Mouse (Mus musculus): ENCODE data around the gene Acadvl. TPM values are rescaled to one million over a fixed set of nuclear protein-coding genes. Genes with fewer than 3 reads are reported as not detected.

Gene Acadvl
- 89.2 and 94.2 TPM in 2 replicates for polyA plus RNA-seq (2015; fragmentation: Nextera tagmentation; extraction: Ambion mirVana)

DNA sequence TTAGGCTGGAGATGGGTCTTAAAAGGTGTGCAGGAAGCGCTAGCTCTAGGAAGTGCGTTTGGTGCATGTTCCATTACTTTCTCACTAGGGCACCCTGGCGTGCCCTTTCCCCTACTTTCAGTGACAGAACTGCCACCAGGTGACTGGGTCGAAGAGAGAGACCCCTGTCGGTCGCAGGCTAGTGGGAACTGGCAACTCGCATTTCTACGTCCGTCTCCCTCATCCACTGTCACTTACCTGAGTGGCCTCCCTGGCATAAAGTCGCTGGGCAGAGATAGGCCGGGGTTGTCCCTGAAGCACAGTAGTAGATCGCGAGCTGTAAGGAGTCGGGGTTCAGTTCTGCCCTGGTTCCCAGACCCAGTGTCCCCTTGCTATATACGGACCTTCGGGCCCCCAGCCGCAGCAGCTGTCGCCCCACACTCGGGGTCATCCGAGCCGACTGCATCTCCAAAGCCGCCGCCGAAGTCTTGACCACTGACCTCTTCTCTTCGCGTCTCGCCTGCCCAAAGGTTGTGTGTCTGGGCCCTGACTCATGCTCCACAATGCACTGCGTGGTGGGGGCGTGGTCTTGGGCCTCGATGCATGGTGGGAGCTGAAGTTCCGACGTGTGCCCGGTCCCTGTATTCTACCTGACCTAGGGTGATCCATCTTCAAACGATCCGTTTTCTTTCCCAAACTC is at the start of gene Acadvl:
Acadvl (minus strand) TSS at position 532 of the 679 bp plus-strand sequence.

DNA sequence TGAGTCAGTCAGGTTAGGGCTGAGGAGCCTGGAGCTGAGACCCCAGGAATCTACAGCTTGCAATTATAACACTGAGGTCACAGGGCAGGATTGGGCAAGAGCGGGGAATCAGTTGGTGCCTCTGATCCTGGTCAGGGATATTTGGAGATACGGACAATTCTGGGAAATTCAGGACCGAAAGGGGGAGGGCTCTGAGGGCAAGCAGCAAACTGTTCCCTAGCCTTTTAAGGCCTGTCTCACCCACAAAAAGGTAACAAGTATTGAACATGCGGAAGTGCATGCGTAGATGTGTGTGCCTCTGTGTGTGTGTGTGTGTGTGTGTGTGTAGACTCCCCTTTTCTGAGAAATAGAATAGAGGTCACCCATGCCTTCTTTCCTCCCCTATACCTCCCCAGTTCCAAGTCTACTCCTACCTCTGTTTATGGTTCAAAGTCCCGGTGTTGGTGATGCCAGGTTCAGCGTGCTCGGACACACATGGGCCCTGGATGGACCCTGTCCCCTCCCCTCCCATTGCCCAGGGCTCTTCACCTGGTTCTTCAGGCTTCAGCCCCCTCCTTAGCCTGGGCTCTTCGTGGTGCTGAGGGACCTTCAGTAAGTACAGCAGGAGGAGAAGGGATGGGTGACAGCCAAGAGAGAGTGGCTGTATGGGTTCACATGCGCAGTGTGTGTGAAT is 38.8 kb upstream of the Acadvl start, which contains the start of gene Asgr1:
Asgr1 (plus strand) TSS at position 188 of the 673 bp plus-strand sequence.

DNA sequence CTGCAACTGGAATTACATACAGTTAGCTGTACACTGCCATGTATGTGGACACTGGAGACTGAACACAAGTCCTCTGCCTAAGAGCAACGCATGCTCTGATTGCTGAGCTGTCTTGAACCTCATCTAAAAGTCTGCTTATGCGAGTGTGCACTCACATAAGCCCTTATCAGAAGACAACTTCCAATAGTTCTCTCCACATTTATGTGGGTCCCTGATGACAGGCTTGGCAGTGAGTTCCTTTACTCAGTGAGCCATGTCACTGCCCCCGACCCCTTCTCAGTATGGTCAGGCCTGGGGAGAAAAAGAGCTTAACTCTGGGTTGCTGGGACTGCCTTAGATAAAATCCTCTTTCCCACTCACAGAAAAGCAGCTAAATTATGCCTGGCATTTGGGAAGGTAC is 1.5 kb upstream of the Acadvl start, which contains the start of gene Dlg4:
Dlg4 (plus strand) TSS at position 274 of the 400 bp plus-strand sequence.

DNA sequence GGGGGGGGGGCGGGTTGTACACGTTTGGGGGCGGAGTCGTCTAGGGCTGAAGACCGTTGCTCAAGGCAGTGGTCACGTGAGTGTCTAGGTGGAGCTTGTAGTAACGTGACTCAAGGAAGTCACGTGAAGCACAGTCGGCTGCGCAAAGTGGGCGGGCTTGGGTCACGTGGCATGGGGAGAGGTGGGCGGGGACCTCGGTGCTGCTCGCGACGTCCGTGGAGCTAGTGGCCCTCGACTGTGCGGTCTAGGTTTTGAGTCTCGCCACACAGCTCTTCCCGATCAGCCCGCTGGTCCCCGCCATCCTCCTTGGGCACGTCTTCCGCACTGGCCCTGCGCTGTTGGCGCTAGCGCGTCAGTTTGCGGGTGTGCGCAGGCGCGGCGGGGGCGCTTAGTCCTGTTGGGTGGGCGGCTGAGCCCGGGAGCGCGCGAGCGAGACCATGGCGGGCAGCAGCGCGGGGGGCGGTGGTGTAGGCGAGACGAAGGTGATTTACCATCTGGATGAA is 14.8 kb downstream of the Acadvl start, which contains the start of gene Dvl2:
Dvl2 (plus strand) TSS at position 200 of the 503 bp plus-strand sequence.

DNA sequence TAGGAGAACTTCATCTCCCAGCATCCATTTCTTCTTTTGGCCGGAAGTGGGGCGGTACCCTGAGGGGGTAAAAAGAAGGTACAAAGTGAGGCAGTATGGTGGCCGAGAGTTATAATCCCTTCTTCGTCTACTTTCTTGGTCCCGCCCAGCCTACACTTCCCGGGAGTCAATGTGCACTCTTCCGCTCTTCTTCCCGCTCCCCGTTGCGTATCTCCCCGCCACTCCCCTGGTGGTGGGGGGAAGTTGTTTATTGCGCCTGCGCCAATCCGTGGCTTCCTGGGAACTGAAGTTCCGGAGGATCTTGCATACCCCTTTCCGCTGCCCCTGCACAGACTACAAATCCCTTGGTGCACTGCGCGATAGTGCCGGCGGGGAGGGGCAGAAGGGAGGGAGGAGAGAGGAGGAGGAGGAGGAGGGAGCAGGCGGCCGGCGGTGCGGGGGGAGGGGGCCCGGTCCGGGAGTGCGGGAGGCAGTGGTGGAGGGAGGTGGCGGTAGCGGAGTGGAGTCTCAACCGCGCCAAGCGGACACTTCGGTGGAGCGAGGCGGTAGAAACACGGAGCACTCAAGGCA is 19.7 kb downstream of the Acadvl start, which contains the start of gene Phf23:
Phf23 (plus strand) TSS at position 387 of the 570 bp plus-strand sequence.

DNA sequence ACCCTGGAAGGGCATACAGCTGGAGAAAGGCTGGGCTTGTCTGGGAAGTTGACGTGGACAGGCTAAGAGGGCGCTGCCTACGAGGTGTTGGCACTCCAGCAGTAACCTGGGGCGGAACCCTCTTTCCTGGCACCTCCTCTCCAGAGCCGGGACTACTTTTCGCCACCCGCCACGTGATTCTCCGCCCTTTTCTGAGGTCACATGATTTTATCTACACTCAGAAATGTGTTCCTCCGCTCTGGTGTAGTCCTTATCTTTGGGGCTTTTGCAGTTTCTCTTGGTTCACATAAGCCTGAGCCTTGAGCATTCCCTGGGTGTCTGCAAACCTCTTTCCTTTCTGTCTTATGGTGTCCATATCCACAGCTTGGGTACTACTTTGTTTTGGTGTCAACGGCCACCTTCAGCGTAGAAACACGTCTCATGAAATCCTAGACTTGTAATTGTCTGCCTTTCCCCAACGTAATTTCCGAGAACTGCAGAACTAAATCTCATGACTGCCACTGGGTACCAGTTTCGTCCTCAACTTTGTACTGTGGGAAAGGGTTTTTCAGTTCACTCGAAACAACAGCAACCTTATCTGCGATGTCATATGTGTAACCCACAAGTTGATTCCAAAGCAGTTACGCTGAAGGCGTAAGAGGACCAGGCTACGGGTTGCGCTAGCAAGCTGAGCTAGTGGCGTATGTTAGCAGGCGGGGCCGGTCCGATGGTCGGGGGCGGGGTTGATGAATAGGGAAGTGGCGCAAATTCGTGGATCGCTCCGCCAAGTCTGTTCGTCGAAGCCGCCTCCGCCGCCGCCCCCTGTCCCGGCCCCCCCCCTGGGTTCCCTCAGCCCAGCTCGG is 24.1 kb downstream of the Acadvl start, which contains the start of gene Gabarap:
Gabarap (plus strand) TSS at position 294 of the 842 bp plus-strand sequence.

DNA sequence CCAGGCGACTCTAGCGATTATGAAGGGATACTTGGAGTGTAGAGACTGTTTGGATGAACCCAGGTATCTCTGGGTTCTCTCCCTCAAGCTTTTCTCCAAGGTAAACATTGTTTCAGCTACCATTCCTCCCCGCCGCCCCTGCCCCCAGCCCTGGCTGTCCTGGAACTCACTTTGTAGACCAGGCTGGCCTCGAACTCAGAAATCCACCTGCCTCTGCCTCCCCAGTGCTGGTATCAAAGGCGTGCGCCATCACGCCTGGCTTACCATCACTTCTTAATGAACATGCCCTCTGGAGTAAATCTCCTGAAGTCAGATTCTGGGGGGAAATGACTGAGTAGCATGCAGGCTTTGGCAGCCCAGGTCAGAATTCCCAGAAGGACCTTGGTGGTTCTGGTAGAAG is 33.0 kb downstream of the Acadvl start, which contains the start of gene Elp5:
Elp5 (minus strand) TSS at position 293 of the 400 bp plus-strand sequence.

DNA sequence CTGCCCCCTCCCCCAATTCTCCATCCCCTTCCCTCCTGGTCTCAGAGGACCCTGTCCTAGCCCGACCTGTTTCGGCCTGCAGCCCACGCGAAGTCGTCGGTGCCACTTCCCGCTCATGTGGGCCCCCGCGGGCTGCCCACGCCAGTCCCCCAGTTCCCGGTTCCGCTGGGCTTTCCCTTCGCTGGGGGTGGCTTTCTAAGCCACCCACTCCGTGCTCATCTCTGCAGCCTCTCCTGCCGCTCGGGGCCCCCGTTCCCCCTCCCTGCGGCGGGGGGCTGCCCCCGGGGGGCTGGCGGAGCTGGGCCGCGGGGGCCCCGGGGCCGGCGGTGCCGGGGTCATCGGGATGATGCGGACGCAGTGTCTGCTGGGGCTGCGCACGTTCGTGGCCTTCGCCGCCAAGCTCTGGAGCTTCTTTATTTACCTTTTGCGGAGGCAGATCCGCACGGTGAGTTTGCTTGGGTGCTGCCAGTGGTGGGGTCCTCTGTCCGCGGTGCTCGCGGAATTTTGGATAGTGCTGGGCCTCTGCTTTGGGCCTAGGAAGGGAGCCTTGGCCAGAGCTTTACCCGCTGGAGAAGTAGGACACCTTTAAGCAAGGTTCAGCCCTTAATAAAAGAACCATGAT is 34.0 kb downstream of the Acadvl start, which contains the start of gene Ctdnep1:
Ctdnep1 (plus strand) TSS at position 16 of the 622 bp plus-strand sequence.

DNA sequence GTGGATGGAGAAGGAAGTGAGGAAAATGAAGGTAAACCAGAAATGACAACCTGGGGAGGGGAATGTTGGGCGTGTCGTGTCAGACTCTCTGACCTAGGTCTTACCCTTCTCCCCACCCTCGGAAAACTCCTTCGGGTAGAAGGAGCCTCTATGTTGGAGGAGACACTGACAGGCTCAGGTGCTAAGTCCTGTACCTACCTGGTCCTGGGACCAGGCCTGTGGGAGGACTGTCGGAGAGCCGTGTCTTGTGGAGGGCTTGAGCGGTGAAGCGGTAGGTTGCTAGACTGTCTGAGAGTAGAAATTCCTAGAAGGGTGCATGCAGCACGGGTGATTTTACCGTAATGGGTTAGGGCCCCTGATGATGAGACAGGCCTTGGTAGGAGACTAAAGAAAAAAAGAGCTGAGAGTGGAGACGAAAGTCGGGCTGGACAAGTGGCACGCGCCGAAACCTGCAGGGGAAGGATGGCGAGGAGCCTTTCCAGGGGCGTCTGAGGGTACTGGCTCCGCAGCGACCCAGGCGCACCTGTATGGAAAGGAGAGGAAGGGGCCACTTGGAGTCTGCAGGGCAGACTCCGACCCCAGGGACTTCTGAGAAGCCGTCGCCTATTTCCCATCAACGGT is 50.5 kb downstream of the Acadvl start, which contains the start of gene Cldn7:
Cldn7 (plus strand) TSS at position 130 of the 621 bp plus-strand sequence.

MicroRNAs encoded within 50 kb of the gene (microRNA counts, 519-probe panel; counts per million panel counts)
- microRNA mmu-miR-324-3p (not detected), microRNA mmu-miR-324-5p (3,475 counts per million, percentile 58 among the panel's probes with 10 or more counts)

Small RNA genes within 50 kb of the gene (microRNA-seq; reads per million reads assigned to microRNA genes)
- not detected for gene Gm44349
- 2,542 reads per million, percentile 82 among the genes with 10 or more reads in this experiment for gene Mir324

Other genes with a start within 250 kb of the Acadvl start
- gene Zbtb4, start 249.5 kb downstream of the Acadvl start, polyA plus RNA-seq (2015; fragmentation: Nextera tagmentation; extraction: Ambion mirVana), result 3.9 and 4.3 TPM in 2 replicates
- 5.9 and 6.9 TPM in 2 replicates for gene Chrnb1, start 219.5 kb downstream of the Acadvl start, polyA plus RNA-seq (2015; fragmentation: Nextera tagmentation; extraction: Ambion mirVana)
- 0.78 and 0.86 TPM in 2 replicates for gene Fgf11, start 213.6 kb downstream of the Acadvl start, polyA plus RNA-seq (2015; fragmentation: Nextera tagmentation; extraction: Ambion mirVana)
- gene Tmem102, start 209.8 kb downstream of the Acadvl start, polyA plus RNA-seq (2015; fragmentation: Nextera tagmentation; extraction: Ambion mirVana), result 13.7 TPM in 2 replicates
- not detected in 2 replicates for gene Gm39566, start 200.1 kb downstream of the Acadvl start, polyA plus RNA-seq (2015; fragmentation: Nextera tagmentation; extraction: Ambion mirVana)
- gene Spem2, start 196.9 kb downstream of the Acadvl start, polyA plus RNA-seq (2015; fragmentation: Nextera tagmentation; extraction: Ambion mirVana), result not detected in 2 replicates
- 0.25 TPM in 1 of 2 replicates, not detected in the other for gene Spem1, start 193.2 kb downstream of the Acadvl start, polyA plus RNA-seq (2015; fragmentation: Nextera tagmentation; extraction: Ambion mirVana)
- gene Nlgn2, start 177.6 kb downstream of the Acadvl start, polyA plus RNA-seq (2015; fragmentation: Nextera tagmentation; extraction: Ambion mirVana), result 3.0 and 3.5 TPM in 2 replicates
- gene Tmem256, start 176.9 kb downstream of the Acadvl start, polyA plus RNA-seq (2015; fragmentation: Nextera tagmentation; extraction: Ambion mirVana), result 421 and 430 TPM in 2 replicates
- 94.6 and 111 TPM in 2 replicates for gene Plscr3, start 169.0 kb downstream of the Acadvl start, polyA plus RNA-seq (2015; fragmentation: Nextera tagmentation; extraction: Ambion mirVana)
- gene Tnk1, start 156.7 kb downstream of the Acadvl start, polyA plus RNA-seq (2015; fragmentation: Nextera tagmentation; extraction: Ambion mirVana), result 6.2 and 6.4 TPM in 2 replicates
- not detected in 2 replicates for gene Tmem95, start 137.4 kb downstream of the Acadvl start, polyA plus RNA-seq (2015; fragmentation: Nextera tagmentation; extraction: Ambion mirVana)
- gene Kctd11, start 134.0 kb downstream of the Acadvl start, polyA plus RNA-seq (2015; fragmentation: Nextera tagmentation; extraction: Ambion mirVana), result 9.2 and 10.3 TPM in 2 replicates
- gene Acap1, start 119.9 kb downstream of the Acadvl start, polyA plus RNA-seq (2015; fragmentation: Nextera tagmentation; extraction: Ambion mirVana), result 0.14 and 0.47 TPM in 2 replicates
- 2.4 and 2.8 TPM in 2 replicates for gene 2810408A11Rik, start 114.4 kb downstream of the Acadvl start, polyA plus RNA-seq (2015; fragmentation: Nextera tagmentation; extraction: Ambion mirVana)
- 3.3 and 4.0 TPM in 2 replicates for gene Neurl4, start 114.3 kb downstream of the Acadvl start, polyA plus RNA-seq (2015; fragmentation: Nextera tagmentation; extraction: Ambion mirVana)
- gene Gps2, start 101.5 kb downstream of the Acadvl start, polyA plus RNA-seq (2015; fragmentation: Nextera tagmentation; extraction: Ambion mirVana), result 40.4 and 40.8 TPM in 2 replicates
- 1,055 and 1,123 TPM in 2 replicates for gene Eif5a, start 93.5 kb downstream of the Acadvl start, polyA plus RNA-seq (2015; fragmentation: Nextera tagmentation; extraction: Ambion mirVana)
- gene Ybx2, start 79.6 kb downstream of the Acadvl start, polyA plus RNA-seq (2015; fragmentation: Nextera tagmentation; extraction: Ambion mirVana), result 0.54 and 1.3 TPM in 2 replicates
- gene Slc2a4, start 67.2 kb downstream of the Acadvl start, polyA plus RNA-seq (2015; fragmentation: Nextera tagmentation; extraction: Ambion mirVana), result 181 and 186 TPM in 2 replicates
- gene Cldn7, start 50.6 kb downstream of the Acadvl start, polyA plus RNA-seq (2015; fragmentation: Nextera tagmentation; extraction: Ambion mirVana), result 61.3 and 78.2 TPM in 2 replicates
- gene Ctdnep1, start 34.3 kb downstream of the Acadvl start, polyA plus RNA-seq (2015; fragmentation: Nextera tagmentation; extraction: Ambion mirVana), result 17.5 and 18.5 TPM in 2 replicates
- 83.8 and 90.4 TPM in 2 replicates for gene Elp5, start 32.9 kb downstream of the Acadvl start, polyA plus RNA-seq (2015; fragmentation: Nextera tagmentation; extraction: Ambion mirVana)
- gene Gabarap, start 24.3 kb downstream of the Acadvl start, polyA plus RNA-seq (2015; fragmentation: Nextera tagmentation; extraction: Ambion mirVana), result 483 and 506 TPM in 2 replicates
- 46.2 and 46.3 TPM in 2 replicates for gene Phf23, start 19.6 kb downstream of the Acadvl start, polyA plus RNA-seq (2015; fragmentation: Nextera tagmentation; extraction: Ambion mirVana)
- 13.4 and 13.8 TPM in 2 replicates for gene Dvl2, start 14.8 kb downstream of the Acadvl start, polyA plus RNA-seq (2015; fragmentation: Nextera tagmentation; extraction: Ambion mirVana)
- gene Dlg4, start 1.5 kb upstream of the Acadvl start, polyA plus RNA-seq (2015; fragmentation: Nextera tagmentation; extraction: Ambion mirVana), result 4.8 and 5.2 TPM in 2 replicates
- 0.23 and 0.55 TPM in 2 replicates for gene Asgr1, start 38.7 kb upstream of the Acadvl start, polyA plus RNA-seq (2015; fragmentation: Nextera tagmentation; extraction: Ambion mirVana)
- gene Asgr2, start 77.2 kb upstream of the Acadvl start, polyA plus RNA-seq (2015; fragmentation: Nextera tagmentation; extraction: Ambion mirVana), result not detected in 2 replicates
- gene Mgl2, start 114.9 kb upstream of the Acadvl start, polyA plus RNA-seq (2015; fragmentation: Nextera tagmentation; extraction: Ambion mirVana), result 0.58 and 0.90 TPM in 2 replicates
- gene Clec10a, start 140.8 kb upstream of the Acadvl start, polyA plus RNA-seq (2015; fragmentation: Nextera tagmentation; extraction: Ambion mirVana), result 1.6 and 2.0 TPM in 2 replicates
- 0.87 and 1.5 TPM in 2 replicates for gene Slc16a11, start 197.3 kb upstream of the Acadvl start, polyA plus RNA-seq (2015; fragmentation: Nextera tagmentation; extraction: Ambion mirVana)
- gene Slc16a13, start 205.7 kb upstream of the Acadvl start, polyA plus RNA-seq (2015; fragmentation: Nextera tagmentation; extraction: Ambion mirVana), result 3.1 and 4.4 TPM in 2 replicates
- 3.7 and 4.7 TPM in 2 replicates for gene Bcl6b, start 214.4 kb upstream of the Acadvl start, polyA plus RNA-seq (2015; fragmentation: Nextera tagmentation; extraction: Ambion mirVana)
- gene 0610010K14Rik, start 222.5 kb upstream of the Acadvl start, polyA plus RNA-seq (2015; fragmentation: Nextera tagmentation; extraction: Ambion mirVana), result 95.7 and 103 TPM in 2 replicates
- gene Gm21988, start 224.4 kb upstream of the Acadvl start, polyA plus RNA-seq (2015; fragmentation: Nextera tagmentation; extraction: Ambion mirVana), result 6.7 and 7.6 TPM in 2 replicates
- gene Rnasek, start 224.4 kb upstream of the Acadvl start, polyA plus RNA-seq (2015; fragmentation: Nextera tagmentation; extraction: Ambion mirVana), result 285 and 308 TPM in 2 replicates
- 2.3 and 3.6 TPM in 2 replicates for gene Alox12, start 239.9 kb upstream of the Acadvl start, polyA plus RNA-seq (2015; fragmentation: Nextera tagmentation; extraction: Ambion mirVana)